Mouse (Mus musculus) bone marrow macrophage, adult 2 months (primary cell): Measurements from ENCODE around the gene Trim47. TPM values are rescaled to one million over a fixed set of nuclear protein-coding genes. Genes with fewer than 3 reads are reported as not detected.
A peak's percentile ranks its signal among the peaks of the same experiment; 100 is the strongest.

ENCODE experiments used
- H3K27ac ChIP-seq: 2 replicates; pipeline ENCODE4 v1.5.1; 2012; ENCODE audit warnings: low read depth, low read length; ENCODE audit not compliant: insufficient read depth
- H3K4me1 ChIP-seq: 2 replicates; pipeline ENCODE4 v1.6.1; 2012; ENCODE audit warnings: low read length; ENCODE audit not compliant: control insufficient read depth, insufficient read depth
- H3K4me3 ChIP-seq: 2 replicates; pipeline ENCODE4 v1.5.1; 2012; ENCODE audit warnings: mild to moderate bottlenecking, low read length, moderate library complexity; ENCODE audit not compliant: insufficient read depth
- CTCF ChIP-seq: IDR thresholded peaks from 2 replicates; pipeline ENCODE4 v1.5.1; 2012; ENCODE audit warnings: low read depth, mild to moderate bottlenecking, low read length, moderate library complexity
- POLR2A ChIP-seq: IDR thresholded peaks from 2 replicates; pipeline ENCODE4 v1.6.1; 2012; ENCODE audit warnings: mild to moderate bottlenecking, low read depth, low read length, borderline replicate concordance
- polyA plus RNA-seq: library from polyadenylated mRNA; stranded (reverse); fragments of >200 nt; gene quantifications from 2 replicates; pipeline ENCODE4 v1.2.4, GENCODE M21; 2012; ENCODE audit not compliant: missing spikeins, insufficient read depth, insufficient read length

Trim47 gene
- polyA plus RNA-seq, 1 experiment, result 32.1 TPM

DNA sequence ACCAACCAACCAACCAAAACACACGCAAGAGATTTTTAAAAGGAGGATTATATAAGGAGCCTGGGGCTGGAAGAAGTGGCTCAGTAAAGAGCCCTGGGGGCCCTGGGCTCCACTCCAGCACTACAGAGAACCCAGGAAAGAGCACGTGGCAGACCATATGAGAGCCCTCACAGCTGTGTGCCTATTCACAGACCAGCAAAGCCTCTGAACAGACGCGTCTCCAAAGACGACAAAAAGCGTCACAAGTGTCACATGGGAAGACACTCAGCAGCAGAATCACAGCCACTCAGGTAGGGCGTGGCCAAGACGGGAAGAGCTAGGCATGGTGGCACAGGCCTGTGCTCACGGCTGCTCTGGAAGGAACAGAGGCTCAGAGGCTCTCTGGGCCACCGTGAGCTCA is 35.1 kb upstream of the Trim47 start:
- Histone ChIP-seq H3K27ac (no peak overlapping the region), H3K4me3 (no peak overlapping the region), H3K4me1 (peaks cover 3% of the 10 kb centered on the region; the same call in 1 of the 2 replicates)
- TF ChIP-seq CTCF, result no peak
- TF ChIP-seq POLR2A, result no peak

- TF ChIP-seq POLR2A, result no peak
- TF ChIP-seq CTCF, result no peak
- Histone ChIP-seq H3K4me3 (no peak overlapping the region), H3K4me1 (no peaks in the 10 kb centered on the region), H3K27ac (no peak overlapping the region)
Observed at GRCm38 (mm10) chr11:116161312-116161711, 34.3 kb upstream of the Trim47 start.

GRCm38 (mm10) chr11:116150960-116151359 is 23.9 kb upstream of the Trim47 start:
- Histone ChIP-seq H3K27ac (no peak overlapping the region), H3K4me1 (peaks cover 16% of the 10 kb centered on the region), H3K4me3 (no peak overlapping the region)
- TF ChIP-seq CTCF (no peak), POLR2A (no peak)

DNA sequence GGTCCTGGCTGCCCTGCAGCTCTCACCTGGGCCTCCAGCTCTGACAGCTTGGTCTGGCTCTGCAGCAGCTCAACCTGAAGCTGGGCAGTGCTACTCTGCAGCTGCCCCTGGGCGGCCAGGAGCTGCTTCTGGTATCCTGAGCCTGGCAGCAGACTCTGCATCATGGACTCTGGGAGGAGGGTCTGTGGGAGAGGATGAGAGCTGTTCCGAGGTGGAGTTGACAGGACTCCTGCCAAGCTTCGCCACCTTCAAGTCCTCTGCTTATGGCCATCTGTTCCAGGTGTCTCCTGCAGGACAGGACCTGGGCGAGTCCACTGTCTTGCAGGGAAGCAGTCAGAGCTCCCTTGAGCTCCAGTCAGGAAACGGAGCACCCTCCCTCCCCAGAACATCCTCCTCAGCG is 22.3 kb upstream of the Trim47 start:
- no peak overlapping the region for H3K4me3 ChIP-seq
- peaks cover 22% of the 10 kb centered on the region for H3K4me1 ChIP-seq
- TF ChIP-seq CTCF (no peak), POLR2A (no peak)
- H3K27ac ChIP-seq, result no peak overlapping the region

- H3K4me3 ChIP-seq, result no peak overlapping the region
- peaks cover 23% of the 10 kb centered on the region for H3K4me1 ChIP-seq
- TF ChIP-seq POLR2A (no peak), CTCF (no peak)
- H3K27ac ChIP-seq, result no peak overlapping the region
Observed at GRCm38 (mm10) chr11:116148761-116149221, 21.8 kb upstream of the Trim47 start.

- peaks cover 38% of the 10 kb centered on the region for H3K4me1 ChIP-seq
- H3K27ac ChIP-seq, result peak overlapping the region; percentile 43
- no peak for TF ChIP-seq POLR2A
- TF ChIP-seq CTCF, result no peak
- H3K4me3 ChIP-seq, result peak overlapping the region; percentile 24; the same call in 1 of the 2 replicates
Observed at GRCm38 (mm10) chr11:116146294-116146985, 19.4 kb upstream of the Trim47 start.

- Histone ChIP-seq H3K27ac (peak overlapping the region; percentile 50), H3K4me1 (peaks cover 38% of the 10 kb centered on the region), H3K4me3 (no peak overlapping the region)
- TF ChIP-seq CTCF (no peak), POLR2A (no peak)
Observed at GRCm38 (mm10) chr11:116145481-116146293, 18.7 kb upstream of the Trim47 start.

GRCm38 (mm10) chr11:116143468-116143867 is 16.5 kb upstream of the Trim47 start:
- no peak for TF ChIP-seq CTCF
- no peak for TF ChIP-seq POLR2A
- no peak overlapping the region for H3K4me3 ChIP-seq
- H3K4me1 ChIP-seq, result peaks cover 41% of the 10 kb centered on the region
- no peak overlapping the region for H3K27ac ChIP-seq

DNA sequence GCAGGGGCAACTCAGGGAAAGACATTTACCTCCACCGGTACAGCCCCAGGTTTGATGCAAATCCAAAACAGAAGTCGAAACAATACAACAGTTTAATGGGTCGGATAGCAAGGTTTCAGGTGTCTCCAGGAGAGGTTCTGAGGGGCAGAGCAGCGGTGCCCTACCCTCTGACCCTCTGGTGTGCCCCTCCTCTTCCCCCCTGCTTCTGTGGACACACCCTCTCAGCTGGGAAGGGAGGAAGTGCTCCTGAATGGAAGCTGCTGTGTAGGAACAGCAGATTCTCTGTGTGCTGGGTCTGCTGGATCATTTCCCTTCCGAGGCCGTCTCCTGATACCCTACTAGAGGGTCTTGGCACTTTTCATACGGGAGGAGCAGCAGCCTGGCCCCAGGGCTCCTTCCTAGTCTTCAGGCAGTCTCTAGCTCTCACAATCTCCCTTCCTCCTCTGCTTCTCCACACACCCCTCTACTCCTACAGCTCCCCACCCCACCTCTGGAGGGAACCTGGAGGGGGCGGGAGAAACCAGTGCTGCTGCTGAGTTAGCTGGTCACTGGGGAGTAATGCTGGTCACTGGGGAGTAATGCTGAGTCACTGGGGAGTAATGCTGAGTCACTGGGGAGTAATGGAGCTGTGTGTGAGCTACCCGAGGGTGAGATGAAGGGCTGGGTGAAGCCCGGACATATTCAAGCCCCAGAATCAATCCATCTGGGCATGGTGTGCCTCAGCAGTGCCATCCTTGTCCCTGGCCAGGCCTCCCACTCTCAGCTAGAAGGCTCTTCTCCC is 15.4 kb upstream of the Trim47 start:
- no peak overlapping the region for H3K27ac ChIP-seq
- TF ChIP-seq CTCF (no peak), POLR2A (no peak)

More for the DNA sequence above, 15.4 kb upstream of the Trim47 start:
- Histone ChIP-seq H3K4me3 (no peak overlapping the region), H3K4me1 (peaks cover 44% of the 10 kb centered on the region)
